Mouse (Mus musculus): ENCODE data around the gene Elk3.

DNA sequence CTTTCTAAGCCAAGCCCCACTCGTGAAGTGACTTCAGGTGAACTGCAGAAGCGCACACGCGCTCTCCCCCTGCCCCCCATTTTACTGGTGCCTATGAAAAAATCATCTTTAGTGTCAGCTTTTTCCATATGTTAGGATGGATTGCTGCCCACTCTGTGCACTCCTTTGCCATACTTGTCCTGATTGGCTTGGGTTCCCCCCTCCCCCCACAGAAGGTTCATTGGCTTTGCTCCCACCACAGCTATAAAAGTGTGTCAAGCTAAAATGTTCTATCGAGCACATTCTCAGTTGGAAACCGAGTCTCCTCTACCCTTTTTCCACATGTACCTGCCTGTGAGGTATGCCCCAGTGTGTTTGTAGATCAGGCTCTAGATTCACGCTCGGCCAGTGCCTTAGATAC lies 59.5 kb downstream of the Elk3 start:
- no peak for TF ChIP-seq POLR2A (IDR thresholded peaks at IDR 0.05; ENCODE audit: low read depth, low read length)
- TF ChIP-seq CTCF (IDR thresholded peaks at IDR 0.05; ENCODE audit: extremely low read depth, insufficient read depth, insufficient read length, insufficient replicate concordance): no peak
